Mouse (Mus musculus) cerebellum, adult 2 months (tissue): Measurements from ENCODE around the gene Ltbp1.

ENCODE experiments used
- CTCF ChIP-seq: fragments of 200-500 bp; IDR thresholded peaks from 2 replicates; pipeline ENCODE4 v1.5.1; 2011; ENCODE audit warnings: low read depth, mild to moderate bottlenecking, control low read depth, low read length, moderate library complexity, borderline replicate concordance; ENCODE audit not compliant: insufficient read depth
- POLR2A ChIP-seq: fragments of 200-500 bp; IDR thresholded peaks from 2 replicates; pipeline ENCODE4 v1.6.1; 2011; ENCODE audit warnings: low read length, control low read depth, borderline replicate concordance; ENCODE audit not compliant: insufficient read depth

- TF ChIP-seq POLR2A (no peak), CTCF (no peak)
These were observed 38.0 kb upstream of the Ltbp1 start for GRCm38 (mm10) chr17:74967298-74967848.
